24 mouse cellular contexts compared by ENCODE assay signal in genomic region chr5:45512908-45513307, GRCm38 (mm10). TPM values are rescaled to one million over a fixed set of nuclear protein-coding genes. Genes with fewer than 3 reads are reported as not detected.
"Had no signal": no experiment of that assay in that cellular context is flagged by ENCODE, and none has a peak within 500 bp of the region (broad histone marks: within the 10 kb centered on the region; RNA-seq: fewer than 3 reads in every experiment).

No protein-coding gene starts in this region.

- H3K9ac ChIP-seq: lung, embryonic 15.5 days; midbrain, embryonic 13.5 days; midbrain, embryonic 15.5 days; neural tube, embryonic 12.5 days; stomach, embryonic 15.5 days had no signal

- DNase-seq: lung, adult 2 months; lung, postnatal 14 days; lung, postnatal 36 days; right cerebral cortex, postnatal 14 days; thymus, adult 18-20 months; thymus, postnatal 25 days; thymus, postnatal 4 days had no signal

- H3K27ac ChIP-seq: lung, embryonic 15.5 days; macrophage; midbrain, embryonic 13.5 days; midbrain, embryonic 15.5 days; neural tube, embryonic 12.5 days; stomach, embryonic 15.5 days had no signal

- H3K4me1 ChIP-seq: lung, embryonic 15.5 days; megakaryocyte, embryonic 14.5 days; midbrain, embryonic 13.5 days; midbrain, embryonic 15.5 days; neural tube, embryonic 12.5 days; stomach, embryonic 15.5 days had no signal

- H3K9me3 ChIP-seq: lung, embryonic 15.5 days; megakaryocyte, embryonic 14.5 days; midbrain, embryonic 13.5 days; midbrain, embryonic 15.5 days; neural tube, embryonic 12.5 days; stomach, embryonic 15.5 days had no signal

- ATAC-seq: lung, postnatal 0 days; midbrain, embryonic 13.5 days; midbrain, embryonic 15.5 days had no signal

- H3K4me2 ChIP-seq: lung, embryonic 15.5 days; midbrain, embryonic 11.5 days; midbrain, embryonic 13.5 days; midbrain, embryonic 15.5 days; neural tube, embryonic 12.5 days; stomach, embryonic 15.5 days had no signal

- H3K27me3 ChIP-seq: lung, embryonic 15.5 days; megakaryocyte, embryonic 14.5 days; midbrain, embryonic 13.5 days; midbrain, embryonic 15.5 days; neural tube, embryonic 12.5 days; stomach, embryonic 15.5 days had no signal

- H3K4me3 ChIP-seq: lung, embryonic 15.5 days; megakaryocyte, embryonic 14.5 days; midbrain, embryonic 13.5 days; midbrain, embryonic 15.5 days; neural tube, embryonic 12.5 days; stomach, embryonic 15.5 days had no signal

RNA-seq across cellular contexts. Expression of gene Clrn2, which starts 59.4 kb away (rescaled TPM):
- total RNA-seq: megakaryocyte progenitor cell, adult 5-6 weeks; monocyte, adult 5-6 weeks; neutrophil, adult 5-6 weeks had no signal
- polyA plus RNA-seq: lung, adult 2 months; lung, embryonic 15.5 days; lung, postnatal 0 days; macrophage; midbrain, embryonic 13.5 days; midbrain, postnatal 0 days; neural tube, embryonic 12.5 days; neural tube, embryonic 14.5 days; spleen, adult 2 months; stomach, embryonic 15.5 days; thymus, postnatal 0 days; urinary bladder, adult 2 months had no signal
